Mouse (Mus musculus) E14TG2a.4 (cell line): ENCODE results near the gene Gramd1a.

Source experiments
- CTCF ChIP-seq: conservative IDR thresholded peaks from 2 replicates; pipeline ENCODE4 v1.5.1; 2014; ENCODE audit warnings: low read length
- NANOG ChIP-seq: IDR thresholded peaks from 2 replicates; pipeline ENCODE4 v1.6.1; 2014; ENCODE audit warnings: borderline replicate concordance, low read length, mixed read lengths
- POU5F1 ChIP-seq: IDR thresholded peaks from 2 replicates; pipeline ENCODE4 v1.6.1; 2014; ENCODE audit warnings: low read length, borderline replicate concordance

DNA sequence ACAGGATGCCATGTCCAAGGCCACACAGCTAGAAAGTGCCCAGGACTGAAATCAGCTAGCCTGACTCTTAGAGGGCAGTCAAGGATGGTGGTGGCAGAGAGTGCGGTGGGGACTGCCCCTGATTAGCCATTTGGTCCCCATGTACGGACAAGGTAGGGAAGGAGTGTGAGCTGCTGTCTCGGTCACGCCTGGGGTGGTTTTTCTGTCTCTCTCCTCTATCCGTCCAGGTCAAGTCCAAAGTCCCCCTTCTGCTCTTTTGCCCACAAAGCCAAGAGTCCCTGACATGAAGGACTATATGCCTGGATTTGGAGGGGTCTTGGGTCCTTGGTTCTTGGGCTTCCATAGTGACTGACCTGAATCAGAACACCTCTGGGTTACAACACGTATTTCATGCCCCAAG lies 41.9 kb downstream of the Gramd1a start:
- TF ChIP-seq CTCF, result no peak
- TF ChIP-seq POU5F1, result no peak
- no peak for TF ChIP-seq NANOG
